Mouse (Mus musculus) ovary, postnatal 14 days (tissue): ENCODE data around the gene Ctnnal1.
A peak's percentile ranks its signal among the peaks of the same experiment; 100 is the strongest.
"Not testable (repeated sequence)": the region's sequence is repeated elsewhere in the genome, so short reads cannot be mapped to it uniquely, and the experiment has no call there.

Experiments
- DNase-seq: peaks from one replicate; pipeline ENCODE4 v3.0.0; 2022; ENCODE audit warnings: low spot score

Gene Ctnnal1

GRCm38 (mm10) chr4:56865003-56865511 lies at the start of gene Ctnnal1:
TSS of gene Ctnnal1 (minus strand) at chr4:56865188.
- peak; percentile 78 for DNase-seq

- no peak for DNase-seq
These were observed 49.8 kb upstream of the Ctnnal1 start for GRCm38 (mm10) chr4:56914761-56915160.

DNA sequence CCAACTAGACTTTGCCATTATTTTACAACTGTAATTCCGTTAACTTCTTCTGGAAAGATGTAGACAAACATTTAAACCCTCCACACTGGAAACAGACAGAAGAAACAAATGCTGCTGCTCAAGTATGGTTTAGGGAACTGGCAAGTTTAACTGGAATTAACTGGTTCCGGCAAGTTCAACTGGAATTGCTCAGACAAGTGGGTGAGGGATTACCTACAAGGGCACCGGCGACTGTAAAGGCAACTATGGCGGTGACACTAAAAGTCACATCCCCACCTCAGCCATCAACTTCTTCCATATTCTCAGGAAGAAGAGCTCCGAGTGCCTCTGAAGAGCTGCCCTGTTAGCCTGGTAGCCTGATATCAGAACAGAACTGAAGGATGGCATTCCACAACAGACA lies 49.4 kb upstream of the Ctnnal1 start:
- no peak for DNase-seq

DNA sequence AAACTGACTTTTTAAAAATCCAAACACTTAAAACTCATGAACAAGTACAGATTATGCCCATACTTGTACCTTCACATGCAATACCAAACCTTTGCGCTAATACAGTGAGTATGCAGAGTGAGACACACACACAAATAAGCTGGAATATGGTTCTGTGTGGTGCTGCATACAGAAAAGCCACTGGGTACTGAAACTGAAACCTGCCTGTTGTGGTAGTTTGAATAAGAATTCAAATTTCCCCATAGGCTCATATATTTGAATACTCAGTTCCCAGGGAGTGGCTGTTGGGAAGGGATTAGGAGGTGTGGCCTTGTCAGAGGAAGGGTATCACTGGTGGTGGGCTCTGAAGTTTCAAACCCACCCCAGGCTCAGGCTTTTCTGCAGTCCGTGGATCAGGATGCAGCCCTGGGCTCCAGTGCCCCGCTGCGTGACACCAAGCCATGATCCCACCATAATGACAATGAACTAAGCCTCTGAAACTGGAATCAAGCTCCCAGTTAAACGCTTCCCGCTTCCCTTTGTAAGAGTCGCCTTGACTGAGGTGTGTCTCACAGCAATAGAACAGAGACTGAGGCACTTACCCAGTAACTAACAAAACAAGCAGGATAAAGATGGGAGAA lies 47.5 kb upstream of the Ctnnal1 start:
- no peak for DNase-seq

DNA sequence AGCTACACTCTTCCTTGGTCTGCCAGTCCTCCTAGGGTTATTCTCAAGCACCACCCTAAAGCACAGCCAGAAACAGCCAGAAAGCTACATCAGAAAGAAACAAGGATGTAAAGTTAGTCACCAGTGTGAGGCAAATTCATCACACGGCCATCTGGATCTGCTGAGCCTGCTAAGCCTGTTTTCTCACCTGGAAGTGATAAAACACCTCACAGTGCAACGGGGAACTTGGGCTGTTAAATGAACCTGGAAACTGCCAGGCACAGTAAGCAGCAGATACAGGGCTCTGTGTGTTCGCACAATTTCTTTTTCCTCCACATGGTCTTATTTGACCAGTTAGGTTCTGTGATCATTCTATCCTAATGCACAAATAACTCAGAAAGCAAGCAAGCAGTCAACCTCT lies 44.6 kb upstream of the Ctnnal1 start:
- DNase-seq = no peak

DNA sequence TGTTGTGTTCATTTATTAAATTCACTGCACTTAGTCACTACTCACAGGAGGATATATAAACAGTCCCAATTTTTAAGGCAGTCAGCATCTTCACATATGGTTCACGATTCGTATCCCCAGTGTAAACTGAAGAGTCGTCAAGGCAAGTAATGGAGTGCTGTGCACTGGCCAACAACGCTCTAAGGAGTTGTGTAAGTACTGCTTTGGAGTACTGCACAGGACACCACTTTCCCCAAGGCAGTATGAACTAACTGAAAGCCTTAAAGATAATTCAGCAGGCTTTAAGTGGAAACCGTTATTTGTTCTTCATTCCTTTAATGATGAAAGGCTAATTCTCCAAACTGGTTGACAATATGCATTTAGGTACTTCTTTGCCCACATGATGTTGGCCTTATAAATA lies 42.7 kb upstream of the Ctnnal1 start:
- DNase-seq = no peak

- no peak for DNase-seq
These were observed 41.9 kb upstream of the Ctnnal1 start for GRCm38 (mm10) chr4:56906926-56907325.

- DNase-seq = no peak
These were observed 40.5 kb upstream of the Ctnnal1 start for GRCm38 (mm10) chr4:56905507-56905906.

DNA sequence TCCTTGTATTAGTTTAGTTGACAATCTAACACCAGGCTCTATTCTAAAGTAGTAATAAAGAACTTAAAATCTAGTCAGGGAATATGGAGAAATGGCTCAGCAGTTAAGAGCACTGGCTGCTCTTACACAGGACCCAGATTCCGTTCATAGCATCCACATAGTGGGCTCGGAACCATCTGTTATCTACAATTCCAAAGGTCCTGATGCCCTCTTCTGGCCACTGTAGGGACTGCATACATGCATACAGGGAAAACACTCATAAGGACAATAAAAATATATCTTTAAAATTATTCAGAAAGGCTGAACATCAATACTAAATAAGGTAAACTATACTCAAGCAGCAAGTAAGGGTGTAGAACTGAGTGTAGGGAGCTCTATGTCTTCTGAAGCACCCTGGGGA lies 36.7 kb upstream of the Ctnnal1 start:
- no peak for DNase-seq

DNA sequence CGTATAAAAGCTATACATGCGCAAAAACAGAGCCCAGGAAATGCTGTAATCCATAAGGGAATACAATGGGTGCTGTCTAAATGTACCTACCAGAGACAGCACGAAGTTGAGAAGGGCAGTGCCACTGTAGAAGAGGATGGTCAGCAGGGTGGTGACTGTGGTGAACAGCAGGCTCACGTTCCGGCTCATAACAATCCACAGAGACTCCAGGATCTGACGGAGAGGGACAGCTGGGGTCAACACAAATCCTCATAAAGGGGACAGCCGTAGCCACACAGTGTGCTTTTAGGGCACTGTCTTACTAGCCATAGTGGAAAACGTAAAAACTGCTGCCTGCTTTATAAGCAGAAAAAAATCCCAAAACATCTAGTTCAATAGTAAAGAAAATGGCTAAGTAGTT lies 34.2 kb upstream of the Ctnnal1 start:
- DNase-seq = no peak

- DNase-seq = no peak
These were observed 32.5 kb upstream of the Ctnnal1 start for GRCm38 (mm10) chr4:56897511-56897910.

DNA sequence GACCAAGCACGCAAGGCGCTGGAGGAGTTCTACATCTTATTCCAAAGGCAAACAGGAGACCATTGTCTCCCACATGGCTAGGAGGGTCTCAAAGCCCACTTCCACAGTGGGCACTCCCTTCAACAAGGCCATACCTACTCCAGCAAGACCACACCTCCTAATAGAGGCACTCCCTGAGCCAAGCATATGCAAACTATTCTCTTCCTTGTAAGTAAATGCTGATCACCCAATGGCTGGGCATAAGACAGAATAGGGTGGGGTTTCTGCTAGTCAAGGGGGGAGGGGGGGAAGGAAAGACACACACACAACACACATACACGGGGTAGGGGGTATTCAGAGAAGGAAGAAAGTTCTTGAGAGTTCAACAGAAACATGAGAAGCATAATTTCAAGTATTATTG lies 29.2 kb upstream of the Ctnnal1 start:
- no peak for DNase-seq

DNA sequence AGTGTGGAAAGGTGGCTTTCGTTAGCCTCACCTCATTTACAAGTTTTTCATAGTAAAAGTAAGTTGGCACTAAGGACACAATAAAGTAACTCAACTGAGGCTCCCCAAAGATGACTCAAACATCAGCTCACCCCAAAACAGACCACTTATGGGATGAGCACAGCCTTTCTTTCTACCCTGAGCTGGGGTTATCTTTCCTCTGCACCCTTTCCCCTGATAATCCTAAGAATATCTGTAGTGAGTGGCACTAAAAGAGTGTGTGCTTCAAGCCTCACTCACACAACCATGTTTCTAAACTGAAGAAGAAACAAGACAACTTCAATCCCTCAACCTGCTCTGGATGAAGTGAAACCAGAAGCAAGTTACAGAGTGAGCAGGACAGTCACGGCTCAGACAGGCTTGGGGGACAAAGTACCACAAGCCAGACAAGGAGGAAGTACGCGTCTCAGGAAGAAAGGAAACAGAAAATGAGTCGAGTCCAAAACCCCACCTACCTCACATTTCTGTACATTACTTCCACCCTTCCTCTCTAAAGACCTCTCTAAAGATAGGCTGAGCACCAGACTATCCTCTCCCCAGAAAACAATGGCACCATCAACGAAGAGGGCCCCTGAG lies 27.6 kb upstream of the Ctnnal1 start:
- DNase-seq = no peak

GRCm38 (mm10) chr4:56888483-56888882 lies 23.5 kb upstream of the Ctnnal1 start:
- DNase-seq = no peak

DNA sequence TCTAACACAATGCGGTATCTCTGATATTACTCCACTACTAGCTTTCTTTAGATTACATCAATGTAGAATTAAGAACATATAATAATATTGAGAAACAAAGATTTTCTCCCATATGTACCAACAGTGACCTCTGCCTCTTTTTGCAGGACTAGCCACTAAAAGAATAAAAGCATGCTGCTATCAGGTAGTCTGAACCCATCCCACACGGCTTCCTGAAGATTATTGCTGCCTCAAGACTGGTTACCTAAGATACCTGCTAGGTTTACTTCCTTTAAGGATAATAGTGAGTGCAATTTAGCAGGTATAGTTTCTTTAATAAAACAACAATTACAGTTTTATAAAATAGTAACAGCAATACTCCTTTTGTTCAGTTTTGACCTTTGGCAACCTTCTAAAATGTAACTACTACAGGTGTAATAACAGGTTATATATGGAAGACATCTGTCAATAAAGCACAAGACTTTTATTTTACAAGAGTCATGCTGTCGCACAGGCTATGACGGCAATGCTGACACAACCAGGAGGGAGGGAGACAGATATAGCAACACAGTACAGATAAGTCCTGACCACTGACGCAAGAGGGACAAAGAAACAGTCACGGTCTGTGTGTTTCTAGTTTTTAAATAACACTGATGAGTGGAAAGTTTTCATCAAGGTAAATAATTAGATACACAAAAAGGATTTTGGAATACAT lies 21.4 kb upstream of the Ctnnal1 start:
- no peak for DNase-seq

DNA sequence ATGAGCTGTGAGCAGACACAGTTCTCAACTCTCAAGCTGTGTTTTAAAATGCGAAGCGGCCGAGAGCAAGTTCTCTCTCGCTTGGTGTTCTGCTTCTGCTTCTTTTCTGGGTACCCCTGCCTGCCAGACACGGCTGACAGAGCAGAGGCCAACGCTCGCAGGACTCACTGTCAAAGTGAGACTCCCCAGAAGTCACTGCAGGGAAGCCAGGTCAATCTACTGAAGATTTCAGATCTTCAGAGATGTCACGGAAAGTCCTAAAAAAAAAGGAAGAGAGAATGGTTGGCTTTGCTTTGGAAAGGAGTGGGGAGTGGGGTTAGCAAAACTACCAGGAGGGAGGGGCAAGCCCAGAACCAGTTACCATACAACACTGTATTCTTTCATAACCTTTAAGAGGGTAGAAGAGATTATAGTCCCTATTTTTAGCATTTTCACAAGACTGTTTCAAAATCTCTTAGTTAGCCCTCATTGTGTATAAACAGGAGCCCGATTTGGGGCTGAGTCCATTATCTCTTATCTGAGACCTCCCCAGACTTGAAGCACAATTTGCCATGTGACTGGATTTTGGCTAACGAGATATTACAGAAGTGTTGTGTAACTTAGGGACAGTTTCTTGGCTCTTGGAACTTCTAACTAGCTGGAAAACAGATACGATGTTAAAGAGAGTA lies 15.2 kb upstream of the Ctnnal1 start:
- DNase-seq = no peak

- DNase-seq = no peak
These were observed 14.0 kb upstream of the Ctnnal1 start for GRCm38 (mm10) chr4:56878971-56879370.

GRCm38 (mm10) chr4:56870541-56870940 lies 5.6 kb upstream of the Ctnnal1 start:
- DNase-seq = not testable (repeated sequence)

DNA sequence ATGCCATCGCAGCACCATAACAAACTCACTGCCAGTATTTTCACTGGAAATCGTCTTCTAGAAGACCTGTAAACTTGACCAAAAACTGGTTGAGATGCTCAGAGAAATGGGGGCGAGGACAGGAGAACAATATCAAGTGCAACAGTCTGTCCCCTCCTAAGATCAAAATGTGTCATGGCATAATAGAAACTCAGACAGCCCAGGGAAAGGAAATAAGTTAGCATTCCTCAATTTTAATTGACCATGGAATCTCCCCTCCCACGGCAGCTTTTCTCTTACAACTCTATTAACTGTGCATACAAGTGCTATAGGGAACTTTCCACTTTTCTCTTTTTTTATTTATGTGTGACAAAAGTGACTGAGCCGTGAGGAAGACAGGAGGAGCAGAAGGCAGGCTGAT lies 2.8 kb upstream of the Ctnnal1 start:
- DNase-seq = no peak

DNA sequence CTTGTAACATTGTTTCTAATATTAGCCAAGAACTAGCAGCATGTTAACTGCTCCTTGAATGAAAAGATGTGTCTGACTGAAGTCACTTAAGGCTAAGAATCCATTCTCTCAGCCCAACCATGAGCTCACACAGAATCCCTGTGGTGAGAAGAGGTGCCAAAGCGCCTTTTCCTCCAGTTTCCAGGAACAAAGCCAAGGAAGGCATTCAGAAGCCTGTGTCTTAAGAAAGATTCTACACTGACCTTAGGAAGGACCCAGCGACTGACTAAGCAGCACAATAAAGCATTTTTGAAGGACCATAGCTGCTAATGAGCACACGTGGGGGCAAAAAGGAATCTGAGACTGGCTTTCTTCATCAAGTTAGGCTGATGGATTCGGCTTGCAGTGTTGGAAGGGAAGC lies 983 bp upstream of the Ctnnal1 start:
- DNase-seq = no peak

DNA sequence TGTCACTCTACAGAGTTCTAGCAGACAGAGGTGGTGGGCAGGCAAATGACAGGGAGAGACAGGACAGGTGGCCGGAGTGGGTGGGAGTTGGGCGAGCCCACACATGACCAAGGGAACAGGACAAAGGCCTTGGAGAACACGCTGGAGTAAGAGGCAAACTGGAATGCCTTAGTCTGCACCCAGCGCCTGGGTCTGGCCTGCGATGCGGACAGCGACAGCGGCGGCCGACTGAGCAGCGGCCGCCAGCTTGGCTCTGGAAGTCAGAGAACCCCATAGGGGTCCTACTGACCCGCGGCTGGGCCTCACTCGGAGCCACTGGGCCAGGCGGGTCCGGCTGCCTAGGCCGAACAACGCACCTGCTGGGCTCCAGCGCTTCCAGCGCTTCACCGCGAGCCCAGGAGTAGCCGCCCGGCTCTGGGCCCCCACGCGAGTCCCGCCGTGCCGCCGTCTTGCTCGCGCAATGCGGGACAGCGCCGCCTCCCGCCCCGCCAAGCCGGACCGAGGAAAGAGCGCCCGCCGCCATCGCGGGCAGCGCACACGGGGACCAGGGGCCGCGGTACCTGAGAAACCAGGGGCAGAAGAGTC lies 479 bp downstream of the Ctnnal1 start:
- peak; percentile 30 for DNase-seq

GRCm38 (mm10) chr4:56864016-56864415 lies 972 bp downstream of the Ctnnal1 start:
- no peak for DNase-seq
